Mouse (Mus musculus) G1E (cell line): ENCODE measurements around the gene Ptpn13. TPM values are rescaled to one million over a fixed set of nuclear protein-coding genes. Genes with fewer than 3 reads are reported as not detected.

Experiments
- ATAC-seq: 2 replicates; pipeline ENCODE4 v1.8.0; 2016; ENCODE audit warnings: mild to moderate bottlenecking; ENCODE audit not compliant: insufficient number of reproducible peaks, poor library complexity, low FRiP score, severe bottlenecking; ENCODE audit errors: extremely low read depth
- DNase-seq: peaks from one replicate; pipeline ENCODE4 v3.0.0; 2012; ENCODE audit warnings: low spot score
- H3K27me3 ChIP-seq: 2 replicates; pipeline ENCODE4 v1.6.1; 2012; ENCODE audit warnings: mild to moderate bottlenecking, low read length, inconsistent platforms; ENCODE audit not compliant: insufficient read depth
- H3K36me3 ChIP-seq: replicated peaks from 2 replicates; pipeline ENCODE3; 2012; ENCODE audit warnings: mild to moderate bottlenecking, inconsistent platforms
- H3K4me1 ChIP-seq: 2 replicates; pipeline ENCODE4 v1.6.1; 2012; ENCODE audit warnings: low read depth, low read length, inconsistent platforms, mixed read lengths; ENCODE audit not compliant: insufficient read depth
- H3K4me3 ChIP-seq: 2 replicates; pipeline ENCODE4 v1.5.1; 2012; ENCODE audit warnings: low read depth, mild to moderate bottlenecking, inconsistent platforms, low read length, moderate library complexity, mixed read lengths
- H3K9me3 ChIP-seq: replicated peaks from 2 replicates; pipeline ENCODE4 v1.6.1; 2012; ENCODE audit warnings: inconsistent platforms
- CTCF ChIP-seq: IDR thresholded peaks from 2 replicates; pipeline ENCODE4 v1.5.1; 2012; ENCODE audit warnings: low read depth, low read length, inconsistent platforms, mixed read lengths
- GATA1 ChIP-seq: IDR thresholded peaks from 2 replicates; pipeline ENCODE4 v1.6.1; 2012; ENCODE audit warnings: borderline replicate concordance, low read length, inconsistent platforms, mixed read lengths
- GATA2 ChIP-seq: IDR thresholded peaks from 2 replicates; pipeline ENCODE4 v1.6.1; 2012; ENCODE audit warnings: low read depth, low read length, inconsistent platforms, borderline replicate concordance
- POLR2AphosphoS5 ChIP-seq: IDR thresholded peaks from 2 replicates; pipeline ENCODE4 v1.6.1; 2012; ENCODE audit warnings: low read depth, low read length, inconsistent platforms; ENCODE audit not compliant: insufficient replicate concordance
- TAL1 ChIP-seq: conservative IDR thresholded peaks from 2 replicates; pipeline ENCODE4 v1.6.1; 2012; ENCODE audit warnings: low read depth, low read length, inconsistent platforms, mixed read lengths
- polyA plus RNA-seq: library from polyadenylated mRNA; stranded (reverse); fragments of >175 nt; gene quantifications from 2 replicates; pipeline ENCODE4 v1.2.3, GENCODE M21; 2012
- total RNA-seq, 2 experiments: library from RNA; stranded (forward) in 1 of 2; stranded (reverse) in 1 of 2; fragments of 200-1000 nt in 1 of 2; fragments of >200 nt in 1 of 2; fragmentation: Nextera tagmentation in 1 of 2; gene quantifications; 2 replicates each; pipeline ENCODE4 v1.2.3; 2014 to 2017

Ptpn13 gene
- total and polyA plus RNA-seq, 3 experiments, result 0.27 TPM; not detected in 2

- no peaks in the 10 kb centered on the region for H3K4me1 ChIP-seq
- H3K27me3 ChIP-seq, result no peaks in the 10 kb centered on the region
- TF ChIP-seq GATA1 (no peak), POLR2AphosphoS5 (no peak), GATA2 (no peak), TAL1 (no peak), CTCF (no peak)
- no peaks in the 10 kb centered on the region for H3K36me3 ChIP-seq
- ATAC-seq, result no peak
- H3K9me3 ChIP-seq, result peaks cover 19% of the 10 kb centered on the region
- DNase-seq, result no peak
- no peak overlapping the region for H3K4me3 ChIP-seq
These were observed 185.2 kb downstream of the Ptpn13 start for GRCm38 (mm10) chr5:103610148-103610547.

- ATAC-seq (no peak), DNase-seq (no peak)
- Histone ChIP-seq H3K4me1 (no peaks in the 10 kb centered on the region), H3K27me3 (no peaks in the 10 kb centered on the region), H3K36me3 (no peaks in the 10 kb centered on the region), H3K9me3 (peaks cover 21% of the 10 kb centered on the region), H3K4me3 (no peak overlapping the region)
- TF ChIP-seq TAL1 (no peak), POLR2AphosphoS5 (no peak), CTCF (no peak), GATA2 (no peak), GATA1 (no peak)
These were observed 186.0 kb downstream of the Ptpn13 start for GRCm38 (mm10) chr5:103610856-103611472.

- Histone ChIP-seq H3K4me3 (no peak overlapping the region), H3K4me1 (no peaks in the 10 kb centered on the region), H3K9me3 (peaks cover 21% of the 10 kb centered on the region), H3K27me3 (no peaks in the 10 kb centered on the region), H3K36me3 (no peaks in the 10 kb centered on the region)
- no peak for TF ChIP-seq GATA2
- TF ChIP-seq GATA1, result no peak
- TF ChIP-seq CTCF, result no peak
- ATAC-seq (no peak), DNase-seq (no peak)
These were observed 187.3 kb downstream of the Ptpn13 start for GRCm38 (mm10) chr5:103612316-103612715.

- DNase-seq (no peak), ATAC-seq (no peak)
- TF ChIP-seq CTCF (no peak), TAL1 (no peak), POLR2AphosphoS5 (no peak), GATA2 (no peak), GATA1 (no peak)
- Histone ChIP-seq H3K27me3 (no peaks in the 10 kb centered on the region), H3K4me1 (no peaks in the 10 kb centered on the region), H3K4me3 (no peak overlapping the region), H3K9me3 (peaks cover 24% of the 10 kb centered on the region), H3K36me3 (no peaks in the 10 kb centered on the region)
These were observed 189.4 kb downstream of the Ptpn13 start for GRCm38 (mm10) chr5:103614356-103614755.

GRCm38 (mm10) chr5:103617191-103617590, 192.2 kb downstream of the Ptpn13 start:
- ATAC-seq, result no peak
- no peaks in the 10 kb centered on the region for H3K4me1 ChIP-seq
- H3K27me3 ChIP-seq, result no peaks in the 10 kb centered on the region
- H3K9me3 ChIP-seq, result peaks cover 23% of the 10 kb centered on the region
- H3K4me3 ChIP-seq, result no peak overlapping the region
- TF ChIP-seq POLR2AphosphoS5 (no peak), GATA2 (no peak), CTCF (no peak), GATA1 (no peak), TAL1 (no peak)
- no peaks in the 10 kb centered on the region for H3K36me3 ChIP-seq
- DNase-seq, result no peak

GRCm38 (mm10) chr5:103620301-103620973, 195.4 kb downstream of the Ptpn13 start:
- Histone ChIP-seq H3K36me3 (no peaks in the 10 kb centered on the region), H3K9me3 (peaks cover 31% of the 10 kb centered on the region), H3K4me3 (no peak overlapping the region), H3K4me1 (no peaks in the 10 kb centered on the region), H3K27me3 (no peaks in the 10 kb centered on the region)
- no peak for DNase-seq
- no peak for ATAC-seq
- TF ChIP-seq CTCF (no peak), TAL1 (no peak), GATA1 (no peak), GATA2 (no peak), POLR2AphosphoS5 (no peak)
